Mouse (Mus musculus) midbrain, embryonic 14.5 days (tissue): ENCODE data around the gene Rbm26. TPM values are rescaled to one million over a fixed set of nuclear protein-coding genes. Genes with fewer than 3 reads are reported as not detected.

Experiments
- ATAC-seq: fragments of 200-750 bp; cut with Nextera tagmentation; 2 replicates; pipeline ENCODE4 v1.8.0; 2017; ENCODE audit warnings: moderate number of reproducible peaks, moderate library complexity; ENCODE audit not compliant: low FRiP score, low TSS enrichment
- DNase-seq: peaks from one replicate; pipeline ENCODE4 v3.0.0-alpha.2; 2015
- H3K27ac ChIP-seq: fragments of 300-500 bp; sonication (generic); replicated peaks from 2 replicates; pipeline ENCODE4 v1.5.1; 2014; ENCODE audit warnings: mild to moderate bottlenecking, low read depth, low read length, moderate library complexity
- H3K27me3 ChIP-seq: fragments of 300-500 bp; sonication (generic); 2 replicates; pipeline ENCODE4 v1.6.1; 2014; ENCODE audit warnings: low read length, control low read depth, mixed read lengths; ENCODE audit not compliant: control insufficient read depth, insufficient read depth
- H3K36me3 ChIP-seq: fragments of 300-500 bp; sonication (generic); 2 replicates; pipeline ENCODE4 v1.6.1; 2014; ENCODE audit warnings: low read length, control low read depth; ENCODE audit not compliant: control insufficient read depth, insufficient read depth
- H3K4me1 ChIP-seq: fragments of 300-500 bp; sonication (generic); 2 replicates; pipeline ENCODE4 v1.6.1; 2014; ENCODE audit warnings: mild to moderate bottlenecking, antibody characterized with exemption, low read length, control low read depth; ENCODE audit not compliant: control insufficient read depth, insufficient read depth
- H3K4me2 ChIP-seq: fragments of 300-500 bp; sonication (generic); 2 replicates; pipeline ENCODE4 v1.6.1; 2014; ENCODE audit warnings: mild to moderate bottlenecking, low read length, moderate library complexity
- H3K4me3 ChIP-seq: fragments of 300-500 bp; sonication (generic); replicated peaks from 2 replicates; pipeline ENCODE4 v1.5.1; 2014; ENCODE audit warnings: low read depth, low read length
- H3K9ac ChIP-seq: fragments of 300-500 bp; sonication (generic); replicated peaks from 2 replicates; pipeline ENCODE4 v1.6.1; 2014; ENCODE audit warnings: mild to moderate bottlenecking, low read length, moderate library complexity
- H3K9me3 ChIP-seq: fragments of 300-500 bp; sonication (generic); 2 replicates; pipeline ENCODE4 v1.6.1; 2016; ENCODE audit warnings: low read length, control low read depth, mixed read lengths; ENCODE audit not compliant: control insufficient read depth
- WGBS: fragments of 180-500 bp; shearing (Covaris S2); extraction: QIAGEN DNeasy Blood & Tissue Kit; methylation state at CpG from one replicate; pipeline ENCODE4 v1.1.7; 2014; 5-methylcytosine and 5-hydroxymethylcytosine counted together
- polyA plus RNA-seq: library from polyadenylated mRNA; unstranded; fragments of >200 nt; fragmentation: Nextera tagmentation; extraction: Ambion mirVana; gene quantifications from 2 replicates; pipeline ENCODE4 v1.2.1, GENCODE M21; 2014

Rbm26 gene
- 46.2 and 47.3 TPM in 2 replicates for polyA plus RNA-seq

GRCm38 (mm10) chr14:105177238-105177693 lies at the start of gene Rbm26:
Gene Rbm26 (minus strand): TSS chr14:105177327.
- H3K36me3 ChIP-seq = no peaks in the 10 kb centered on the region
- ATAC-seq (peak; percentile 98), DNase-seq (peak; percentile 98)
- under 1% methylated on average over 28 of the region's 28 CpGs for WGBS
- peaks cover 20% of the 10 kb centered on the region for H3K4me1 ChIP-seq
- peak within 1 kb of the TSS; percentile 86 for H3K4me2 ChIP-seq
- H3K9ac ChIP-seq = peak within 1 kb of the TSS; percentile 98
- no peaks in the 10 kb centered on the region for H3K9me3 ChIP-seq
- H3K27me3 ChIP-seq = no peaks in the 10 kb centered on the region
- peak within 1 kb of the TSS; percentile 96 for H3K27ac ChIP-seq
- peak within 1 kb of the TSS; percentile 96 for H3K4me3 ChIP-seq

DNA sequence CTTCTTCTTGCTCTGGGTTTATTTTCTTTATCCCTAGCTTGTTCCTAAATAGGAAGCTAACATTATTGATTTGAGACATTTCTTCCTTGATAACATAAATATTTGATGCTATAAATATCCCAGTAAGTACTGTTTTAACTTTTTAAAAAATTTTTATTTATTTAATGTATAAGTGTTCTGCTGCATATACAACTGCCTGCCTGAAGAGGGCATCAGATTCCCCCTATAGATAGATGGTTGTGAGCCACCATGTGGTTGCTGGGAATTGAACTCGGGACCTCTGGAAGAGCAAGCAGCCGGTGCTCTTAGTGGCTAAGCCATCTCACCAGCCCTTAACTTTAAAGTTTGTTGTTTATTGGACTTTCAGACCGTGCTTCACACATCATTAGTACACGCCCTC lies 48.7 kb upstream of the Rbm26 start:
- H3K4me1 ChIP-seq = no peaks in the 10 kb centered on the region
- H3K9ac ChIP-seq = no peak overlapping the region
- no peak overlapping the region for H3K4me2 ChIP-seq
- WGBS = 93% methylated on average over 4 of the region's 4 CpGs
- ATAC-seq (no peak), DNase-seq (no peak)
- H3K4me3 ChIP-seq = no peak overlapping the region
- H3K36me3 ChIP-seq = no peaks in the 10 kb centered on the region
- no peaks in the 10 kb centered on the region for H3K9me3 ChIP-seq
- no peaks in the 10 kb centered on the region for H3K27me3 ChIP-seq
- H3K27ac ChIP-seq = no peak overlapping the region

GRCm38 (mm10) chr14:105222240-105222639 lies 45.1 kb upstream of the Rbm26 start:
- H3K27me3 ChIP-seq = no peaks in the 10 kb centered on the region
- no peak overlapping the region for H3K9ac ChIP-seq
- no peak overlapping the region for H3K27ac ChIP-seq
- H3K4me2 ChIP-seq = no peak overlapping the region
- ATAC-seq = no peak
- H3K4me1 ChIP-seq = no peaks in the 10 kb centered on the region
- H3K9me3 ChIP-seq = no peaks in the 10 kb centered on the region
- 86% methylated on average over 4 of the region's 4 CpGs for WGBS
- no peak for DNase-seq
- no peaks in the 10 kb centered on the region for H3K36me3 ChIP-seq
- no peak overlapping the region for H3K4me3 ChIP-seq

DNA sequence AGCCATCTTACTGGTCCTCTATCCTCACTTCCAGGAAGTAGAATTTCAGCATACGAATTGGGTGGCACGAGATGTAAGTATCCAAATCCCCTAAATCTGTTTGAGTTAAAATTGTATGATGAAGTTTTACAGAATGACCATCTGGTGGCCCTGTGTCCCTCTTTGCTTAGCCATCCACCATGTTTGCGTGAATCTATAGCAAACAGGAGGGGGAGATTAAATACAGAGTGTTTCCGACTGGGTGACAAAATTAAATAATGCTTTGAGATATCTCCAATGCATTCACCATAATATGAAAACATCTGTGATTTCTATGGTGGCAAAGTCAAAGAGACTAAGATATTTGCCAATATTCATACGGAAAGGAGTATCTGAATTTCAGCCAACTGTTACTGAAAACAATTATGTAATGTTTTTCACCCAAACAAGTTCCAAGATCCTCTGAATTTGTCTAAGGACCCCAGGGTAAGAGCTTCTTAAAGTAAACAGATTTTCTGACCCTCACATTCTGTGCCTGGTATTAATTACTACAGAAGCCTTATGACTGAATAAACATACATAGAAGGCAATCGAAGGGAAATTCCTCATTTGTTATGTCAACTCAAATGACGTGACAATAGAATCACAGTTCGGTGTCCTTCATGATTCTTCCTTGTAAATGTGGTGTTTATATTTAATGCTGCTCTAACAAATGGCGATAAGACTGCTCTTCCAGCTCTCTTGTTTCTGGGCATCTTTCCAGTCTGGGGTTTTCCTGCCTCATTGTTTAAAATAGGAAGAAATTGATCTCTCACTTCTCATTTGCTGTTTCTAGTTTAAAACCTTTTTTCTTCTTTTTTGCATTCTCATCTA lies 42.6 kb upstream of the Rbm26 start:
- ATAC-seq (no peak), DNase-seq (no peak)
- Histone ChIP-seq H3K9ac (no peak overlapping the region), H3K4me1 (no peaks in the 10 kb centered on the region), H3K27me3 (no peaks in the 10 kb centered on the region), H3K9me3 (no peaks in the 10 kb centered on the region), H3K36me3 (no peaks in the 10 kb centered on the region), H3K4me3 (no peak overlapping the region), H3K4me2 (no peak overlapping the region), H3K27ac (no peak overlapping the region)
- 91% methylated on average over 9 of the region's 9 CpGs for WGBS

- ATAC-seq (no peak), DNase-seq (no peak)
Observed at GRCm38 (mm10) chr14:105198401-105198800, 21.3 kb upstream of the Rbm26 start.

GRCm38 (mm10) chr14:105194682-105195081 lies 17.6 kb upstream of the Rbm26 start:
- Histone ChIP-seq H3K4me2 (no peak overlapping the region), H3K27me3 (no peaks in the 10 kb centered on the region), H3K9me3 (no peaks in the 10 kb centered on the region), H3K27ac (no peak overlapping the region), H3K9ac (no peak overlapping the region), H3K4me3 (no peak overlapping the region), H3K36me3 (no peaks in the 10 kb centered on the region), H3K4me1 (no peaks in the 10 kb centered on the region)
- no peak for ATAC-seq
- DNase-seq = no peak
- 58% methylated on average over 4 of the region's 4 CpGs for WGBS

More at GRCm38 (mm10) chr14:105198401-105198800, 21.3 kb upstream of the Rbm26 start:
- Histone ChIP-seq H3K4me1 (no peaks in the 10 kb centered on the region), H3K4me3 (no peak overlapping the region), H3K36me3 (no peaks in the 10 kb centered on the region), H3K9ac (no peak overlapping the region), H3K4me2 (no peak overlapping the region), H3K27me3 (no peaks in the 10 kb centered on the region), H3K9me3 (no peaks in the 10 kb centered on the region), H3K27ac (no peak overlapping the region)
- 60% methylated on average over 5 of the region's 5 CpGs for WGBS

GRCm38 (mm10) chr14:105184866-105185265 lies 7.7 kb upstream of the Rbm26 start:
- Histone ChIP-seq H3K36me3 (no peaks in the 10 kb centered on the region), H3K27me3 (no peaks in the 10 kb centered on the region), H3K4me1 (no peaks in the 10 kb centered on the region), H3K9ac (no peak overlapping the region), H3K4me2 (no peak overlapping the region), H3K27ac (no peak overlapping the region), H3K9me3 (no peaks in the 10 kb centered on the region), H3K4me3 (no peak overlapping the region)
- ATAC-seq (no peak), DNase-seq (peak; percentile 49)
- 76% methylated on average over 3 of the region's 3 CpGs for WGBS

DNA sequence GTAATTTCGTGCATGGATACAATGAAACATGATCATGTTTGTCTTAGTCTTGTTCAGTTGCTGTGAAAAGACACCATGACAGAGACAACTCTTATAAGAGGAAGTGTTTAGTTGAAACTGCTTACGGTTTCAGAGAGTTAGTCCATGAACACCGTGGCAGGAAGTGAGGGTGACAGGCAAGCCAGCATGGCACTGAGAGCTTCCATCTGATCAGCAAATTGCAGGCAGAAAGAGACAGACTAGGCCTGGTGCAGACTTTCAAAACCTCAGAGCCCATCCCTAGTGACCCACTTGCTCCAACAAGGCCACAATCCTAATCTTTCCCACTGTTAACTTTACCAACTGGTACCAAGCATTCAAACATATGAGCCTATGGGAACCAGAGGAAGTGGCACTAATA lies 5.7 kb upstream of the Rbm26 start:
- Histone ChIP-seq H3K4me1 (no peaks in the 10 kb centered on the region), H3K9ac (no peak overlapping the region), H3K36me3 (no peaks in the 10 kb centered on the region), H3K27ac (no peak overlapping the region), H3K9me3 (no peaks in the 10 kb centered on the region), H3K27me3 (no peaks in the 10 kb centered on the region), H3K4me2 (no peak overlapping the region), H3K4me3 (no peak overlapping the region)
- 74% methylated on average over 3 of the region's 3 CpGs for WGBS
- ATAC-seq (no peak), DNase-seq (no peak)

GRCm38 (mm10) chr14:105179733-105180132 lies 2.6 kb upstream of the Rbm26 start:
- Histone ChIP-seq H3K27me3 (no peaks in the 10 kb centered on the region), H3K4me2 (no peak overlapping the region), H3K4me3 (no peak overlapping the region), H3K9ac (no peak overlapping the region), H3K4me1 (peaks cover 13% of the 10 kb centered on the region), H3K27ac (no peak overlapping the region), H3K9me3 (no peaks in the 10 kb centered on the region), H3K36me3 (no peaks in the 10 kb centered on the region)
- 96% methylated on average over 3 of the region's 3 CpGs for WGBS
- ATAC-seq (no peak), DNase-seq (no peak)
